Mouse (Mus musculus): ENCODE data around the gene Lamb1. TPM values are rescaled to one million over a fixed set of nuclear protein-coding genes. Genes with fewer than 3 reads are reported as not detected.

Lamb1 gene
- polyA plus RNA-seq, 1 experiment from 2014 or later = 42.6 TPM

DNA sequence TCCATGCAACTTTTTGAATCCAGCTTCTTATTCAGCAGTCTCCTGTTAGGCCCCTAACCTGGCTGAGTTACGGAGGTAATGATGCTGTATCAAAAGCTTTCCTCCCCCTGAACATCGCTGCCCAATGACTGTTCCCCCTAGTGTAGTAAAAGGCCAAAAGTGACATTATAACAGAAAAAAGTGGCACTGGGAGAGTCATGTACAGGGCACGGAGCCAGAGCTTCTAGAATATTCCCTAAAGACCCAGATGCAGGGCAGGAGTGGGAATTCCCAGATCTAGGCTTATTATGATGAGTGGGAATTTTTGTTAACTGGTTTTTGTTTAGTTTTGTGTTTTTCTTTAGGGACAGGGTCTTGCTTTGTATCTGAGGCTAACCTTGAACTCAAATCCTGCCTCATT, 34.1 kb downstream of the Lamb1 start:
- Histone ChIP-seq H3K27ac (replicated peaks; ENCODE audit: low read depth, low read length) (no peak overlapping the region), H3K36me3 (replicated peaks; ENCODE audit: control insufficient read depth, insufficient read depth, low read depth, low read length) (no peaks in the 10 kb centered on the region; the same call in none of the 2 replicates), H3K9me3 (replicated peaks; ENCODE audit: control insufficient read depth, low read length) (no peaks in the 10 kb centered on the region), H3K9ac (replicated peaks; ENCODE audit: low read length) (no peak overlapping the region), H3K27me3 (ENCODE audit: control insufficient read depth, insufficient read depth, low read length) (no peaks in the 10 kb centered on the region), H3K4me1 (ENCODE audit: control insufficient read depth, insufficient read depth, low read length) (no peaks in the 10 kb centered on the region; the same call in 1 of the 2 replicates), H3K4me2 (ENCODE audit: low read depth, low read length) (no peak overlapping the region), H3K4me3 (ENCODE audit: low read depth, low read length) (no peak overlapping the region)
- 89% methylated on average over 3 of the region's 3 CpGs for WGBS
- no peak for ATAC-seq (replicated peaks; ENCODE audit: insufficient number of reproducible peaks, low FRiP score, low TSS enrichment, low read depth)
- no peak for DNase-seq (ENCODE audit: low spot score)

DNA sequence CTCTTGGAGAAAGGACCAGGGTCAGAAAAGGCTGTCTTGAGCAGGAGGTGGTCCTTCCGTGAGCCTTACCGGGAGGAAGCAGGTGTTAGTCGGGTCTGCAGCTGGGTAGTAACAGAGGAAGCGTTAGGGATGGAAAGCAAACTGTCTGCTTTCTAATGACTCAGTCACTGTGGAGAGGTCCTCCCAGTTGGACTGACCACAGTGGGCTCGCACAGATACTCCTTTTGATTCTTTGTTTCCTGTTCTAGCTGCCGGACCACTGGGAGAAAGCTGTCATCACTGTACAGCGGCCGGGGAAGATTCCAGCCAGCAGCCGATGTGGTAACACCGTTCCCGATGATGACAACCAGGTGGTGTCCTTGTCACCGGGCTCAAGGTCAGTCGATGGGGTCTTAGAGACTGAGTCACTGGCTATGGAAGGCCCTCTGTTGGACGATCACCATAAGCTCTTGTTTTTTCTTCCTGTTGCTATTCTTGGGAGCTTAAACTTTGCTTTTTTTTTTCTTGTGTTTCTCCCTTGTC, 34.7 kb downstream of the Lamb1 start:
- Histone ChIP-seq H3K9ac (replicated peaks; ENCODE audit: low read length) (no peak overlapping the region), H3K9me3 (replicated peaks; ENCODE audit: control insufficient read depth, low read length) (no peaks in the 10 kb centered on the region), H3K36me3 (replicated peaks; ENCODE audit: control insufficient read depth, insufficient read depth, low read depth, low read length) (no peaks in the 10 kb centered on the region; the same call in none of the 2 replicates), H3K27me3 (ENCODE audit: control insufficient read depth, insufficient read depth, low read length) (no peaks in the 10 kb centered on the region), H3K4me2 (ENCODE audit: low read depth, low read length) (no peak overlapping the region), H3K4me3 (ENCODE audit: low read depth, low read length) (no peak overlapping the region), H3K27ac (replicated peaks; ENCODE audit: low read depth, low read length) (no peak overlapping the region), H3K4me1 (ENCODE audit: control insufficient read depth, insufficient read depth, low read length) (no peaks in the 10 kb centered on the region; the same call in 1 of the 2 replicates)
- WGBS = 83% methylated on average over 14 of the region's 14 CpGs
- no peak for ATAC-seq (replicated peaks; ENCODE audit: insufficient number of reproducible peaks, low FRiP score, low TSS enrichment, low read depth)
- DNase-seq (ENCODE audit: low spot score) = no peak

DNA sequence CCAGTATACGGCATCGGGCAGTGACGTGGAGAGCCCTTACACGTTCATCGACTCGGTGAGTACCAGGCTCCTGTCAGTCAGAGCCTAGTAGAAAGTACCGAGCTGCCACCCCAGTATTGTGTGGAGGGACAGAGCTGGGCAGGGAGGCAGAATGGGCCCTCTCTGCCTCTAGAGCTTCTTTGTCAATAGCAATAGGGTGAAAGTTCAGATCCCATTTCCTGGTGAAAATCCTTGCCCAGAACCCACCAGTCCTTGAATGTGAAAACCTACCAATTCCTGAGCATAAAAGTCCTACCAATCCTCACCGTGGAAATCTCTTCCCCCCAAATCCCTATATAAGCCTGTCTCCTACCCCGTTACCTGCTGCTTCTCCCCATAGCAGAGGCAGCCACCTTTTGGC, 35.2 kb downstream of the Lamb1 start:
- DNase-seq (ENCODE audit: low spot score) (no peak), ATAC-seq (replicated peaks; ENCODE audit: insufficient number of reproducible peaks, low FRiP score, low TSS enrichment, low read depth) (no peak)
- H3K4me1 ChIP-seq (ENCODE audit: control insufficient read depth, insufficient read depth, low read length) = no peaks in the 10 kb centered on the region
- H3K27me3 ChIP-seq (ENCODE audit: control insufficient read depth, insufficient read depth, low read length) = no peaks in the 10 kb centered on the region
- no peak overlapping the region for H3K27ac ChIP-seq (replicated peaks; ENCODE audit: low read depth, low read length)
- no peaks in the 10 kb centered on the region; the same call in none of the 2 replicates for H3K36me3 ChIP-seq (replicated peaks; ENCODE audit: control insufficient read depth, insufficient read depth, low read depth, low read length)
- H3K4me3 ChIP-seq (ENCODE audit: low read depth, low read length) = no peak overlapping the region
- H3K4me2 ChIP-seq (ENCODE audit: low read depth, low read length) = no peak overlapping the region
- H3K9ac ChIP-seq (replicated peaks; ENCODE audit: low read length) = no peak overlapping the region
- H3K9me3 ChIP-seq (replicated peaks; ENCODE audit: control insufficient read depth, low read length) = no peaks in the 10 kb centered on the region
- WGBS = 90% methylated on average over 9 of the region's 9 CpGs

DNA sequence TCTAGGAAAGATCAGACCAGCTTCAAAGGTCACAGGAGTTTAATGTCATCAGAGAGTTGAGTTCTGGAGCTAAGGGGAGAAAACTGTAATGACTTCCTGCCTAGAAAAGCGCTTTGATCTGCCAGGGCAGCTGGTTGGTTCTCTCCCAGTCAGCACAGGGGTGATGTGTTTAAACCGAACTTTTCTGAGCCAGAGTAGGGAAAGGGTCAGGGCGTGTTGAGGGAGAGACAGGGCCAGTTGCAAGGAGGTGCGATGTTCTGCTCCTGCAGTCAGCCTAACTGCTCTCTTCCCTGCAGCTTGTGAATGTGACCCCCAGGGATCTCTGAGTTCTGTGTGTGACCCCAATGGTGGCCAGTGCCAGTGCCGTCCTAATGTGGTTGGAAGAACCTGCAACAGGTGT, 37.2 kb downstream of the Lamb1 start:
- WGBS = 58% methylated on average over 5 of the region's 5 CpGs

DNA sequence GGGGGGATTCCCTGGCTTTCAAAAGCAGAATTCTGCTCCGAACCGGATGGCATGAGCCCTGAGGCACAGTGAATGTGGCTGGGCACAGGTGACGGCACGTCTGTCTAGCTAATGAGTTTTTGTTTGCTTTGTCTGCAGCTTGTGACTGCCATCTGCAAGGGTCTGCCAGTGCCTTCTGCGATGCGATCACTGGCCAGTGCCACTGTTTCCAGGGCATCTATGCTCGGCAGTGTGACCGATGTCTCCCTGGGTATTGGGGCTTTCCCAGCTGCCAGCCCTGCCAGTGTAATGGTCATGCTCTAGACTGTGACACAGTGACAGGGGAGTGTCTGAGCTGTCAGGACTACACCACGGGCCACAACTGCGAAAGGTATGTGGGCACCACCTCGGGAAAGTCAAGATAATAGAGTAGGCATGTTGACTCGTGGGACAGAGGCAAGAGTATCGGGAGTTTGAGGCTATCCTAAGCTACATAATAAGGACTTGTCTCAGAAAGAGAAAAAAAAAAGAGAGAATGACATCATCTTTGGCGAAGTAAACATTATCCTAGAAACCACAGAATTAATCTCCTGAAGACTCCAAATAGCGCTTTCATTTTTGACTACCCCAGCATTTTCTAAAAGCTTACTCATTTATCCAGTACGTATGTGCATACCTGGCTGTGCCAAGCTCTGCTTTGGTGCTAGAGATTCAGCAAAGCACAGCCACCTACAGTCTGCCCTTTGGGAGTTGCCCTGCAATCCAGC, 37.9 kb downstream of the Lamb1 start:
- Histone ChIP-seq H3K27me3 (ENCODE audit: control insufficient read depth, insufficient read depth, low read length) (no peaks in the 10 kb centered on the region), H3K4me1 (ENCODE audit: control insufficient read depth, insufficient read depth, low read length) (no peaks in the 10 kb centered on the region), H3K36me3 (replicated peaks; ENCODE audit: control insufficient read depth, insufficient read depth, low read depth, low read length) (peaks cover 3% of the 10 kb centered on the region), H3K4me2 (ENCODE audit: low read depth, low read length) (no peak overlapping the region), H3K4me3 (ENCODE audit: low read depth, low read length) (no peak overlapping the region), H3K9me3 (replicated peaks; ENCODE audit: control insufficient read depth, low read length) (no peaks in the 10 kb centered on the region), H3K9ac (replicated peaks; ENCODE audit: low read length) (no peak overlapping the region; the same call in 1 of the 2 replicates), H3K27ac (replicated peaks; ENCODE audit: low read depth, low read length) (no peak overlapping the region)
- DNase-seq (ENCODE audit: low spot score) (no peak), ATAC-seq (replicated peaks; ENCODE audit: insufficient number of reproducible peaks, low FRiP score, low TSS enrichment, low read depth) (no peak)
- WGBS = 82% methylated on average over 16 of the region's 16 CpGs

More for the DNA sequence above, 37.2 kb downstream of the Lamb1 start:
- DNase-seq (ENCODE audit: low spot score) = no peak
- H3K9ac ChIP-seq (replicated peaks; ENCODE audit: low read length) = no peak overlapping the region
- peaks cover 3% of the 10 kb centered on the region for H3K36me3 ChIP-seq (replicated peaks; ENCODE audit: control insufficient read depth, insufficient read depth, low read depth, low read length)
- no peaks in the 10 kb centered on the region for H3K4me1 ChIP-seq (ENCODE audit: control insufficient read depth, insufficient read depth, low read length)
- no peaks in the 10 kb centered on the region for H3K9me3 ChIP-seq (replicated peaks; ENCODE audit: control insufficient read depth, low read length)
- H3K4me2 ChIP-seq (ENCODE audit: low read depth, low read length) = no peak overlapping the region
- no peak; the same call in 1 of the 2 replicates for ATAC-seq (replicated peaks; ENCODE audit: insufficient number of reproducible peaks, low FRiP score, low TSS enrichment, low read depth)
- no peak overlapping the region for H3K27ac ChIP-seq (replicated peaks; ENCODE audit: low read depth, low read length)
- H3K4me3 ChIP-seq (ENCODE audit: low read depth, low read length) = no peak overlapping the region
- H3K27me3 ChIP-seq (ENCODE audit: control insufficient read depth, insufficient read depth, low read length) = no peaks in the 10 kb centered on the region

DNA sequence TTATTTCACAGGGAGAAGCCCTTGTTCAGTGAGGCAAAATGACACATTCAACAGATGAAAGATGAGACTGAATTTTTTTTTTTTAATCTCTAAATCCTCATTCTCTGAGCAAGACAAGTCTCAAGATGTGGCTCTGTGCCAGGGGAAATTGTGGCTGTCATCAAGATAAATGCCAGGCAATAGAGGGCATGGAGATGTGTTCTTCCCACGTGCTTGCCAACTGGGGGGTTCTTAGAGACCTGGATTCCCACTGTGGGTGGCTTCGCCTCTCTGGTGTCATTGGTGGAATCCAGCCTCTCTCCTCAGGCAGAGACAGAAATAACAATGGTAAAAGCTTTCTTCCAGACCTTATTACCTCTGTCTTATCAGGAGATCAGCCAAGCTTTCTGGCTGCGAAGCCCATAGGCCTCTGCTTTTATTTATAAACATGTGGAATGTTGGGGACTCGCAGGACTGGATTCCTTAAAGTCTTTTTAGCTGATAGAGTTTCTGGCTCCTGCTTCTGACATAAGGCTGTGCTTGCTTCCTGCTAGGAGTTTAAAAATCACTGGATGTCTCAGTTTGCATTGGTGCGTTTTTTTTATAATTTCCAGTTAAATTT, 41.1 kb downstream of the Lamb1 start:
- DNase-seq (ENCODE audit: low spot score) (no peak), ATAC-seq (replicated peaks; ENCODE audit: insufficient number of reproducible peaks, low FRiP score, low TSS enrichment, low read depth) (no peak)
- Histone ChIP-seq H3K4me1 (ENCODE audit: control insufficient read depth, insufficient read depth, low read length) (no peaks in the 10 kb centered on the region), H3K9me3 (replicated peaks; ENCODE audit: control insufficient read depth, low read length) (no peaks in the 10 kb centered on the region), H3K9ac (replicated peaks; ENCODE audit: low read length) (no peak overlapping the region), H3K4me3 (ENCODE audit: low read depth, low read length) (no peak overlapping the region), H3K4me2 (ENCODE audit: low read depth, low read length) (no peak overlapping the region), H3K27ac (replicated peaks; ENCODE audit: low read depth, low read length) (no peak overlapping the region), H3K27me3 (ENCODE audit: control insufficient read depth, insufficient read depth, low read length) (no peaks in the 10 kb centered on the region), H3K36me3 (replicated peaks; ENCODE audit: control insufficient read depth, insufficient read depth, low read depth, low read length) (peaks cover 3% of the 10 kb centered on the region)
- WGBS = 76% methylated on average over 5 of the region's 5 CpGs

DNA sequence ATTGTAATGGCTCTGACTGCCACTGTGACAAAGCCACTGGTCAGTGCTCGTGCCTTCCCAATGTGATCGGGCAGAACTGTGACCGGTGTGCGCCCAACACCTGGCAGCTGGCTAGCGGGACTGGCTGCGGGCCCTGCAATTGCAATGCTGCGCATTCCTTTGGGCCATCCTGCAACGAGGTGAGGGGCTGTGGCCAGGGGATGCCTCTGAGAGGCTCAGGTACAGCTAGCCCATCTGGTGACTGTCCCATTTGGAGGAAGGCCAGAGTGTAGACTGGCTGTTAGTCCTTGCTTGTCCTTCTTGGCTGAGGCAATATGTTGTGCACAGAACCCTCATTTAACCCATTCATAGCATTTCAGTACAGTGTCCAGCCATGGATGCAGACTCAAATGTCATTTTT, 42.0 kb downstream of the Lamb1 start:
- H3K9ac ChIP-seq (replicated peaks; ENCODE audit: low read length) = no peak overlapping the region
- no peak overlapping the region for H3K27ac ChIP-seq (replicated peaks; ENCODE audit: low read depth, low read length)
- no peaks in the 10 kb centered on the region for H3K27me3 ChIP-seq (ENCODE audit: control insufficient read depth, insufficient read depth, low read length)
- ATAC-seq (replicated peaks; ENCODE audit: insufficient number of reproducible peaks, low FRiP score, low TSS enrichment, low read depth) = no peak
- H3K4me2 ChIP-seq (ENCODE audit: low read depth, low read length) = no peak overlapping the region
- 92% methylated on average over 8 of the region's 8 CpGs for WGBS
- DNase-seq (ENCODE audit: low spot score) = no peak
- H3K9me3 ChIP-seq (replicated peaks; ENCODE audit: control insufficient read depth, low read length) = no peaks in the 10 kb centered on the region
- H3K36me3 ChIP-seq (replicated peaks; ENCODE audit: control insufficient read depth, insufficient read depth, low read depth, low read length) = peaks cover 3% of the 10 kb centered on the region
- no peak overlapping the region for H3K4me3 ChIP-seq (ENCODE audit: low read depth, low read length)
- H3K4me1 ChIP-seq (ENCODE audit: control insufficient read depth, insufficient read depth, low read length) = no peaks in the 10 kb centered on the region

DNA sequence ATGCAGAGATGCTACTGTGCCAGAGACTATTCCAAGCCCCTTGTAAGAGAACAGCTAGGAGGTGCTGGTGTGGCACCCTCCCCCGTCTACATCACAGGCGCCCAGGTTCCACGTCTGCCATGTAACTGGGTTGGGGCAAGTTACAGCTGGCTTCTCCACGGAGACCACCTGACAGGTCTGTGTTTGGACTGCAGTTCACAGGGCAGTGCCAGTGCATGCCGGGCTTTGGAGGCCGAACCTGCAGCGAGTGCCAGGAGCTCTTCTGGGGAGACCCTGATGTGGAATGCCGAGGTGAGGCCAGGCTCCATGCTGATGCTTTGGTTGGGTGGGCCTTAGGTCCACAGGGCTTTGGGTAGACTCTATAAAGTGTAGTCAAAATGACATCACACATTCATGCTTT, 42.7 kb downstream of the Lamb1 start:
- Histone ChIP-seq H3K27me3 (ENCODE audit: control insufficient read depth, insufficient read depth, low read length) (no peaks in the 10 kb centered on the region), H3K9ac (replicated peaks; ENCODE audit: low read length) (no peak overlapping the region), H3K4me1 (ENCODE audit: control insufficient read depth, insufficient read depth, low read length) (no peaks in the 10 kb centered on the region), H3K4me2 (ENCODE audit: low read depth, low read length) (no peak overlapping the region), H3K36me3 (replicated peaks; ENCODE audit: control insufficient read depth, insufficient read depth, low read depth, low read length) (peaks cover 3% of the 10 kb centered on the region), H3K9me3 (replicated peaks; ENCODE audit: control insufficient read depth, low read length) (no peaks in the 10 kb centered on the region), H3K27ac (replicated peaks; ENCODE audit: low read depth, low read length) (no peak overlapping the region), H3K4me3 (ENCODE audit: low read depth, low read length) (no peak overlapping the region)
- ATAC-seq (replicated peaks; ENCODE audit: insufficient number of reproducible peaks, low FRiP score, low TSS enrichment, low read depth) (no peak), DNase-seq (ENCODE audit: low spot score) (no peak)
- WGBS = 91% methylated on average over 8 of the region's 8 CpGs

Measured in embryonic facial prominence, embryonic 11.5 days (tissue).